ENCODE assay signal across 9 mouse cellular contexts in the genomic region with DNA sequence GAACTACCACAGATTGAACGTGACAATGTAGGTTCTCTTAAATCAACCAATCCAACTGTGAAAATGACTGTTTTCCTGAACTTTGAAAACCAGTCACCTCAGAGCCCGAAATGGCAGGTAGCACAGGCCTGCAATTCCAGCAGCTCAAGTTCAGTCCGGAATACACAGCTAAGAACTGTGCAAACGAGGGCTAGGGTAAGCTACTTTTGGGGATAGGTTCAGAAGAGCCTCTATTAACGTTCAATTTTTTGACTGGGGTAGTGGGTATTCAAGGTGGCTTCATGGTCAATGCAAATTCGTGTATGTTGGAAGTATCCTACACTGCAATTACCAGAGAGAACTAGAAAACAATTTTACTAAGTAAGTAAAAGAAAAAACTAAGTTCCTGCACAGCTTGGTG. TPM values are rescaled to one million over a fixed set of nuclear protein-coding genes. Genes with fewer than 3 reads are reported as not detected.
A peak's percentile ranks its signal among the peaks of the same experiment; 100 is the strongest.
DNase-seq lines count a peak whose midpoint lies in the region; ATAC-seq and TF ChIP-seq lines count a peak whose summit lies in the region.
"Had no signal": no experiment of that assay in that cellular context is flagged by ENCODE, and none has a peak within 500 bp of the region (broad histone marks: within the 10 kb centered on the region; RNA-seq: fewer than 3 reads in every experiment).

No protein-coding gene starts in this region.

- H3K9me3 ChIP-seq in erythroblast, embryonic 14.5 days (ENCODE audit: control insufficient read depth, low read length), result no peaks in the 10 kb centered on the region; the same call in 1 of the 2 replicates
- no peaks in the 10 kb centered on the region for H3K9me3 ChIP-seq in neural tube, embryonic 11.5 days (ENCODE audit: control insufficient read depth, low read length)
- H3K9me3 ChIP-seq in liver, embryonic 11.5 days (ENCODE audit: control insufficient read depth, low read length), result no peaks in the 10 kb centered on the region
- H3K9me3 ChIP-seq in stomach, postnatal 0 days (ENCODE audit: control insufficient read depth, low read length), result no peaks in the 10 kb centered on the region

- no peak for DNase-seq in neural tube, embryonic 11.5 days (ENCODE audit: low spot score)
- DNase-seq in neural tube, embryonic 10.5 days (ENCODE audit: extremely low spot score, low spot score), result no peak
- no peak for DNase-seq in liver, embryonic 11.5 days (ENCODE audit: low spot score)
- no peak for DNase-seq in stomach, postnatal 0 days (ENCODE audit: low spot score)
- DNase-seq in gastrocnemius, postnatal 4 days (ENCODE audit: low spot score in 2 of 2), result no peak
- DNase-seq in B cell, adult 2 months, result no peak

- H3K27ac ChIP-seq in neural tube, embryonic 11.5 days (ENCODE audit: low read depth, low read length), result no peak overlapping the region
- H3K27ac ChIP-seq in liver, embryonic 11.5 days (ENCODE audit: low read depth, low read length), result no peak overlapping the region
- no peak overlapping the region for H3K27ac ChIP-seq in stomach, postnatal 0 days (replicated peaks)

- no peaks in the 10 kb centered on the region for H3K27me3 ChIP-seq in erythroblast, embryonic 14.5 days (ENCODE audit: control insufficient read depth)
- H3K27me3 ChIP-seq in neural tube, embryonic 11.5 days (ENCODE audit: control insufficient read depth, insufficient read depth, low read length), result no peaks in the 10 kb centered on the region
- no peaks in the 10 kb centered on the region for H3K27me3 ChIP-seq in liver, embryonic 11.5 days (replicated peaks; ENCODE audit: control insufficient read depth, insufficient read depth, low read length)
- H3K27me3 ChIP-seq in stomach, postnatal 0 days (ENCODE audit: control insufficient read depth, insufficient read depth, low read length), result no peaks in the 10 kb centered on the region

- WGBS in neural tube, embryonic 11.5 days, result 75% methylated on average over 6 of the region's 6 CpGs
- 60% methylated on average over 6 of the region's 6 CpGs for WGBS in liver, embryonic 11.5 days
- WGBS in stomach, postnatal 0 days, result 57% methylated on average over 6 of the region's 6 CpGs

- ATAC-seq in erythroblast, adult 5-6 weeks (replicated peaks; ENCODE audit: low FRiP score, poor library complexity, severe bottlenecking), result no peak
- ATAC-seq in neural tube, embryonic 11.5 days (ENCODE audit: insufficient read depth, low FRiP score, low TSS enrichment), result no peak
- no peak for ATAC-seq in liver, embryonic 11.5 days (replicated peaks; ENCODE audit: low FRiP score)
- no peak for ATAC-seq in stomach, postnatal 0 days (ENCODE audit: low FRiP score, low TSS enrichment)

- no peak for TF ChIP-seq EP300 in stomach, postnatal 0 days (optimal IDR thresholded peaks at IDR 0.05)

- H3K4me2 ChIP-seq in neural tube, embryonic 11.5 days (ENCODE audit: low read depth), result peak overlapping the region; percentile 84
- peak overlapping the region; percentile 86 for H3K4me2 ChIP-seq in liver, embryonic 11.5 days
- H3K4me2 ChIP-seq in stomach, postnatal 0 days (replicated peaks; ENCODE audit: low read depth), result peak overlapping the region; percentile 93; the same call in 1 of the 2 replicates

- H3K4me3 ChIP-seq in erythroblast, embryonic 14.5 days (replicated peaks), result peak overlapping the region; percentile 83
- no peak overlapping the region for H3K4me3 ChIP-seq in neural tube, embryonic 11.5 days (ENCODE audit: low read depth, low read length)
- H3K4me3 ChIP-seq in liver, embryonic 11.5 days (ENCODE audit: low read depth, low read length), result peak overlapping the region; percentile 93
- H3K4me3 ChIP-seq in stomach, postnatal 0 days (ENCODE audit: low read depth, low read length), result no peak overlapping the region

- peaks cover 54% of the 10 kb centered on the region for H3K36me3 ChIP-seq in erythroblast, embryonic 14.5 days (ENCODE audit: control insufficient read depth)
- H3K36me3 ChIP-seq in neural tube, embryonic 11.5 days (ENCODE audit: control insufficient read depth, insufficient read depth, low read length), result peaks cover 7% of the 10 kb centered on the region; the same call in 1 of the 2 replicates
- H3K36me3 ChIP-seq in liver, embryonic 11.5 days (ENCODE audit: control insufficient read depth, insufficient read depth, low read length), result peaks cover 24% of the 10 kb centered on the region
- H3K36me3 ChIP-seq in stomach, postnatal 0 days (ENCODE audit: control insufficient read depth, insufficient read depth, low read length), result no peaks in the 10 kb centered on the region

- TF ChIP-seq CTCF in stomach, postnatal 0 days (IDR thresholded peaks at IDR 0.05; ENCODE audit: low read depth), result no peak

- peaks cover 56% of the 10 kb centered on the region for H3K4me1 ChIP-seq in erythroblast, embryonic 14.5 days (ENCODE audit: control insufficient read depth)
- peaks cover 3% of the 10 kb centered on the region for H3K4me1 ChIP-seq in neural tube, embryonic 11.5 days (ENCODE audit: control insufficient read depth, insufficient read depth, low read length)
- H3K4me1 ChIP-seq in liver, embryonic 11.5 days (replicated peaks; ENCODE audit: control insufficient read depth, insufficient read depth, low read length), result peaks cover 26% of the 10 kb centered on the region
- H3K4me1 ChIP-seq in stomach, postnatal 0 days (replicated peaks; ENCODE audit: control insufficient read depth, insufficient read depth), result 0 out of 2 replicates have a peak, but pooled peaks cover 3% of the 10 kb centered on the region

- no peak overlapping the region for H3K9ac ChIP-seq in neural tube, embryonic 11.5 days (ENCODE audit: low read length)
- peak overlapping the region; percentile 96 for H3K9ac ChIP-seq in liver, embryonic 11.5 days (ENCODE audit: low read depth, low read length)
- H3K9ac ChIP-seq in stomach, postnatal 0 days (ENCODE audit: low read length), result no peak overlapping the region

RNA-seq across cellular contexts. Expression of a gene that starts 2.6 kb away (rescaled TPM):
- 6.3 and 8.8 TPM in 2 replicates for polyA plus RNA-seq in erythroblast, embryonic 14.5 days (2012)
- total RNA-seq in erythroblast, adult 5-6 weeks (2015; ENCODE audit: low replicate concordance), result 22.7 and 28.2 TPM in 2 replicates
- 43.1 and 45.6 TPM in 2 replicates for total RNA-seq in erythroblast, adult 5-6 weeks (2017; ENCODE audit: low replicate concordance)
- 136 and 142 TPM in 2 replicates for polyA plus RNA-seq in neural tube, embryonic 11.5 days (2014; fragmentation: Nextera tagmentation; extraction: Ambion mirVana)
- polyA plus RNA-seq in liver, embryonic 11.5 days (2014; fragmentation: Nextera tagmentation; extraction: Ambion mirVana), result 123 and 137 TPM in 2 replicates
- 47.7 and 50.0 TPM in 2 replicates for polyA plus RNA-seq in stomach, postnatal 0 days (2015; fragmentation: Nextera tagmentation; extraction: Ambion mirVana)
- 100 to 1,000 TPM; 142 to 157 TPM for total RNA-seq in gastrocnemius, postnatal 4 days (2021)

RNA-seq across cellular contexts. Expression of a gene that starts 58.1 kb away (rescaled TPM):
- polyA plus RNA-seq in erythroblast, embryonic 14.5 days (2012), result 2.6 and 3.9 TPM in 2 replicates
- 49.3 and 75.1 TPM in 2 replicates for total RNA-seq in erythroblast, adult 5-6 weeks (2015; ENCODE audit: low replicate concordance)
- total RNA-seq in erythroblast, adult 5-6 weeks (2017; ENCODE audit: low replicate concordance), result 82.1 and 86.1 TPM in 2 replicates
- polyA plus RNA-seq in neural tube, embryonic 11.5 days (2014; fragmentation: Nextera tagmentation; extraction: Ambion mirVana), result 69.8 and 85.0 TPM in 2 replicates
- polyA plus RNA-seq in liver, embryonic 11.5 days (2014; fragmentation: Nextera tagmentation; extraction: Ambion mirVana), result 99.4 and 101 TPM in 2 replicates
- 15.6 and 17.2 TPM in 2 replicates for polyA plus RNA-seq in stomach, postnatal 0 days (2015; fragmentation: Nextera tagmentation; extraction: Ambion mirVana)
- total RNA-seq in gastrocnemius, postnatal 4 days (2021), result 10 to 100 TPM; 36.7 to 40.4 TPM

RNA-seq across cellular contexts. Expression of a gene that starts 58.2 kb away (rescaled TPM):
- 11.6 and 12.4 TPM in 2 replicates for polyA plus RNA-seq in erythroblast, embryonic 14.5 days (2012)
- total RNA-seq in erythroblast, adult 5-6 weeks (2015; ENCODE audit: low replicate concordance), result 403 and 418 TPM in 2 replicates
- total RNA-seq in erythroblast, adult 5-6 weeks (2017; ENCODE audit: low replicate concordance), result 508 and 583 TPM in 2 replicates
- polyA plus RNA-seq in neural tube, embryonic 11.5 days (2014; fragmentation: Nextera tagmentation; extraction: Ambion mirVana), result 2.3 and 2.4 TPM in 2 replicates
- 15.4 and 16.6 TPM in 2 replicates for polyA plus RNA-seq in liver, embryonic 11.5 days (2014; fragmentation: Nextera tagmentation; extraction: Ambion mirVana)
- 1.3 TPM in 2 replicates for polyA plus RNA-seq in stomach, postnatal 0 days (2015; fragmentation: Nextera tagmentation; extraction: Ambion mirVana)
- total RNA-seq in gastrocnemius, postnatal 4 days (2021), result 1 to 10 TPM; 1.2 to 1.4 TPM
- total RNA-seq: adrenal gland, adult 18-20 months had no signal

Comparison
In these comparisons a context has a peak if more than half of its experiments do, and no peak if none do; other contexts are left out.
1. H3K4me3 ChIP-seq: peak in erythroblast, embryonic 14.5 days (single experiment) and liver, embryonic 11.5 days (single experiment); none in neural tube, embryonic 11.5 days (single experiment) and stomach, postnatal 0 days (single experiment).
2. Peak in every context shown above with its lines, with median percentiles within 50 percentile points of each other: H3K4me2 ChIP-seq.